Mouse (Mus musculus): ENCODE results near the gene Sox5.

DNA sequence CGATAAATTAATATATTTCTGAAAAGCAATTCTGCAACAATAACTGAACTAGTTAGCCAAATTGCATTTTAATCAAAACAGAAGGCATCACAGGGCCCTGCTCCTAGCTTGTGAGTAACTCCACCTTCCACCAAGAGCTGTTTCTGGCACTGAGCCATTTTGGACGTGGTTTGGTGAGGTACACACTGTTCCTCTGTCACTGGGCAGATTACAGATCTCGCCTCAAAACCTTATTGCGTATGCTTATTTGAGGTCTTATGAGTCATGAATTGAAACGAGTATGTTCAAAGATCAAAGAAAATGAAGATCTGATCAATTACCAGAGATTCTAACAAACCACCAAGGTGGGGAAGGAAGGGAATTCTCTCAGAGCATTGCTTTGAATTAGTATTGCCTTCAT, 22.5 kb upstream of the Sox5 start:
- TF ChIP-seq GABPA (IDR thresholded peaks at IDR 0.05; ENCODE audit: insufficient replicate concordance, low read depth, low read length): no peak
- no peak for TF ChIP-seq POLR2A (IDR thresholded peaks at IDR 0.05; ENCODE audit: low read depth, low read length)
- no peak for TF ChIP-seq MYC (IDR thresholded peaks at IDR 0.05; ENCODE audit: low read depth, low read length)
- no peak for TF ChIP-seq E2F4 (IDR thresholded peaks at IDR 0.05; ENCODE audit: insufficient replicate concordance, low read depth, low read length)
- TF ChIP-seq NRF1 (IDR thresholded peaks at IDR 0.05; ENCODE audit: low read depth, low read length): no peak
- no peak for TF ChIP-seq MAX (IDR thresholded peaks at IDR 0.05; ENCODE audit: low read length)
- TF ChIP-seq CTCF (conservative IDR thresholded peaks at IDR 0.05 in 1 of 2, IDR thresholded peaks at IDR 0.05 in 1 of 2; ENCODE audit: low read depth in 2 of 2, low read length in 2 of 2): no peak
- TF ChIP-seq BHLHE40 (IDR thresholded peaks at IDR 0.05; ENCODE audit: low read depth, low read length): no peak
- no peak for TF ChIP-seq SMC3 (IDR thresholded peaks at IDR 0.05; ENCODE audit: low read depth, low read length)
- TF ChIP-seq ZC3H11A (IDR thresholded peaks at IDR 0.05; ENCODE audit: low read depth, low read length): no peak
- TF ChIP-seq ZNF384 (IDR thresholded peaks at IDR 0.05; ENCODE audit: low read depth, low read length): no peak
- no peak for TF ChIP-seq UBTF (IDR thresholded peaks at IDR 0.05; ENCODE audit: low read depth, low read length)
- TF ChIP-seq CHD2 (IDR thresholded peaks at IDR 0.05; ENCODE audit: low read length): no peak
- no peak for TF ChIP-seq EP300 (IDR thresholded peaks at IDR 0.05; ENCODE audit: low read length)

Measured in CH12.LX (cell line).